Comparison of ENCODE assay signal across 7 mouse cellular contexts in the genomic region with DNA sequence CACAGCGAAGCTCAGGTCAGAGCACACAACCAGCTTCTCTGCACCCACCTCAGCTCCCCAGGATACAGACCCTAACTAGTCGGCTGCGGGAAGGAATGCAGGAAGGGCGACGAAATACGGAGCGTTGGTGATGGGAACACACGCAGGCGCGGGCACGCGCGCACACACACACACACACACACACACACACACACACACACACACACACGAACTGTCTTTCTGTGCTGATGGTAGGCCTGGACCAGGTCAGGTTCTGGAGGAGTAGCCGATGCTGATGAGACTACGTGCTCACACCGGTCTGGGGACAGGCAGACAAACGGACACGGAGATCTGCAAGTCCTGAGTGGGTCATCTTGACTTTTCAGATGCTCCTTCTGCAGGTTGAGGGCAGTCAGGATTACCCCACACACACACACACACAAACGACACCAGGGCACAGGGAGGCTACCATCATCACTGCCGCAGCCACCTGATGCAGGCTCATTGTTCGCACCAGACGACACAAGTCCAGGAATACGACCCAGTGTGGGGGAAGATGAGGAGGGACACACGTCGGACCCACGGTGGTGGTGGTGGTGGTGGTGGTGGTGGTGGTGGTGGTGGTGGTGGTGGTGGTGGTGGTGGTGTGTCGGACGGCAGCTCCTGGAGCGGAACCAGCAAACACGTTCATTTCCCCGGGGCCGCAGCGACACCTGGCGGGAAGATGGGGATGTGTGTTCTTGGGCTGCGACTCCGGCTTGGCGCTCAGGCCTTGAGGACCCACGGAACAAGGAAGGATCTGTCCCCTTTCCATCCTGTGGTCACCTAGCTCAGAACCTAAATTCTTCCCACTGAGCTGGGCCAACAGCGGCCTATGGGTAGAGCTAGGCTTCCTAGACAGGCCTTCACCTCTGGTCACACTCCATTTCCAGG. TPM values are rescaled to one million over a fixed set of nuclear protein-coding genes. Genes with fewer than 3 reads are reported as not detected.
A peak's percentile ranks its signal among the peaks of the same experiment; 100 is the strongest.
DNase-seq lines count a peak whose midpoint lies in the region; ATAC-seq and TF ChIP-seq lines count a peak whose summit lies in the region.
"Not testable (repeated sequence)": the region's sequence is repeated elsewhere in the genome, so short reads cannot be mapped to it uniquely, and the experiment has no call there.

TSS of gene Cntfr (minus strand) at position 160 of the 912 bp plus-strand sequence.

- H3K9ac ChIP-seq in embryonic facial prominence, embryonic 13.5 days; midbrain, embryonic 15.5 days: not testable (repeated sequence)

- not testable (repeated sequence) for H3K4me1 ChIP-seq in bone marrow, adult 2 months (ENCODE audit: control insufficient read depth, insufficient read depth, low read length); embryonic facial prominence, embryonic 13.5 days; midbrain, embryonic 15.5 days
- H3K4me1 ChIP-seq in limb, embryonic 10.5 days: peaks cover 11% of the 10 kb centered on the region

- DNase-seq in heart, adult 9 months (ENCODE audit: low spot score in 2 of 2): peak; percentile 64 to 83
- DNase-seq in kidney, adult 8-10 months: peak; percentile 73 to 84
- DNase-seq in limb, embryonic 10.5 days (ENCODE audit: low spot score): peak; percentile 87
- DNase-seq in spleen, postnatal 10 days (ENCODE audit: low spot score in 2 of 2): peak; percentile 52 to 81

- H3K36me3 ChIP-seq in embryonic facial prominence, embryonic 13.5 days; limb, embryonic 10.5 days; midbrain, embryonic 15.5 days (replicated peaks): not testable (repeated sequence)

- 5% methylated on average over 29 of the region's 40 CpGs for WGBS in bone marrow, adult 2 months
- 12% methylated on average over 32 of the region's 40 CpGs for WGBS in embryonic facial prominence, embryonic 13.5 days
- WGBS in limb, embryonic 10.5 days: 15% methylated on average over 34 of the region's 40 CpGs
- WGBS in midbrain, embryonic 15.5 days: 12% methylated on average over 34 of the region's 40 CpGs

- H3K4me2 ChIP-seq in embryonic facial prominence, embryonic 13.5 days: peak within 1 kb of the TSS; percentile 47
- H3K4me2 ChIP-seq in midbrain, embryonic 15.5 days: peak within 1 kb of the TSS; percentile 38; the same call in 1 of the 2 replicates

- TF ChIP-seq POLR2A in bone marrow, adult 2 months (IDR thresholded peaks at IDR 0.05; ENCODE audit: borderline replicate concordance, control insufficient read depth, low read depth, low read length): not testable (repeated sequence)

- H3K27ac ChIP-seq in bone marrow, adult 2 months (ENCODE audit: control insufficient read depth, insufficient read depth, low read depth, low read length, poor library complexity); embryonic facial prominence, embryonic 13.5 days; limb, embryonic 10.5 days; midbrain, embryonic 15.5 days: not testable (repeated sequence)

- not testable (repeated sequence) for ATAC-seq in embryonic facial prominence, embryonic 13.5 days (ENCODE audit: insufficient number of reproducible peaks, insufficient read depth, low FRiP score, low TSS enrichment, low read depth)
- ATAC-seq in midbrain, embryonic 15.5 days (replicated peaks): 0 out of 2 replicates have a peak, but pooled peaks have one; percentile 62

- H3K4me3 ChIP-seq in bone marrow, adult 2 months (replicated peaks; ENCODE audit: control insufficient read depth, low read depth, low read length); embryonic facial prominence, embryonic 13.5 days; limb, embryonic 10.5 days: not testable (repeated sequence)
- peak within 1 kb of the TSS; percentile 24; the same call in 1 of the 2 replicates for H3K4me3 ChIP-seq in midbrain, embryonic 15.5 days

- peak; percentile 72 for TF ChIP-seq CTCF in bone marrow, adult 2 months (IDR thresholded peaks at IDR 0.05; ENCODE audit: control insufficient read depth, insufficient read depth, low read length)

- not testable (repeated sequence) for H3K27me3 ChIP-seq in embryonic facial prominence, embryonic 13.5 days; midbrain, embryonic 15.5 days (replicated peaks)
- peaks cover 29% of the 10 kb centered on the region for H3K27me3 ChIP-seq in limb, embryonic 10.5 days (ENCODE audit: low read depth, poor library complexity, severe bottlenecking)

- H3K9me3 ChIP-seq in embryonic facial prominence, embryonic 13.5 days; limb, embryonic 10.5 days (replicated peaks); midbrain, embryonic 15.5 days: not testable (repeated sequence)

RNA-seq across cellular contexts. Expression of gene Cntfr, which starts in this region (rescaled TPM):
- polyA plus RNA-seq in bone marrow, adult 2 months (2011; ENCODE audit: insufficient read depth, insufficient read length, low replicate concordance, missing spikeins): not detected in 2 replicates
- polyA plus RNA-seq in embryonic facial prominence, embryonic 13.5 days (2015; fragmentation: Nextera tagmentation; extraction: Ambion mirVana): 11.2 and 16.3 TPM in 2 replicates
- 6.1 and 7.8 TPM in 2 replicates for polyA plus RNA-seq in limb, embryonic 10.5 days (2016; fragmentation: Nextera tagmentation; extraction: Ambion mirVana)
- polyA plus RNA-seq in midbrain, embryonic 15.5 days (2015; fragmentation: Nextera tagmentation; extraction: Ambion mirVana): 28.1 and 32.2 TPM in 2 replicates
